Mouse (Mus musculus): ENCODE results near the gene Spink2.

GRCm38 (mm10) chr5:77191106-77191505 lies 20.2 kb downstream of the Spink2 start:
- TF ChIP-seq GATA1 (IDR thresholded peaks at IDR 0.05; ENCODE audit: low read length) (no peak), TAL1 (IDR thresholded peaks at IDR 0.05; ENCODE audit: low read length) (no peak)
